Mouse (Mus musculus): ENCODE data around the gene Acap1. TPM values are rescaled to one million over a fixed set of nuclear protein-coding genes. Genes with fewer than 3 reads are reported as not detected.
"Not testable (repeated sequence)": the region's sequence is repeated elsewhere in the genome, so short reads cannot be mapped to it uniquely, and the experiment has no call there.

Gene Acap1
- total RNA-seq (2021) = 1 to 10 TPM; 1.4 to 1.7 TPM
- long read RNA-seq, experiment 1, partial matches to known transcripts = 0 of 1 reads
- long read RNA-seq, experiment 1, other reads (novel, unspliced or antisense) = 1 of 1 reads
- long read RNA-seq, experiment 2 = 0 reads

GRCm38 (mm10) chr11:69895291-69895690 lies at the start of gene Acap1:
Gene Acap1 (minus strand): TSS chr11:69895539.
- no peak for DNase-seq (ENCODE audit: low spot score in 2 of 2)

DNA sequence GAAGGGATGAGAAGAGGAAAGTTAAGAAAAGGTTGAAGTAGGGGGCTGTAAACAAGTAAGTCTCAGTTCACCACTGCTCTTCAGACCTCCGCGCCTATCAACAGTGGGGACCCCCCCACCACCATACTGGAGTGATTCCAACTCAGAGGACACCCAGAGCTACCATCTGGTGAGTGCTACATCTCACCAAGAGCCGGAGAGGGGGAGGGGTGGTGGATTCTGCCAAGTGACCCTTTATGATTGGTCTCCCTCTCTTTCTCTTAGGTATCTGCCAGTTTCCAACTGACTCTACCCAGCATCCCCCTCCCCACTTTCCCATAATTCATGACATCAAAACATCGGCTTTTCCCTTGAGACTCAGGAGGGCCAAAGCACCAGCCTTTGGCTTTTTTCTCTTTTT lies 45.6 kb upstream of the Acap1 start:
- DNase-seq (ENCODE audit: low spot score in 2 of 2) = no peak

DNA sequence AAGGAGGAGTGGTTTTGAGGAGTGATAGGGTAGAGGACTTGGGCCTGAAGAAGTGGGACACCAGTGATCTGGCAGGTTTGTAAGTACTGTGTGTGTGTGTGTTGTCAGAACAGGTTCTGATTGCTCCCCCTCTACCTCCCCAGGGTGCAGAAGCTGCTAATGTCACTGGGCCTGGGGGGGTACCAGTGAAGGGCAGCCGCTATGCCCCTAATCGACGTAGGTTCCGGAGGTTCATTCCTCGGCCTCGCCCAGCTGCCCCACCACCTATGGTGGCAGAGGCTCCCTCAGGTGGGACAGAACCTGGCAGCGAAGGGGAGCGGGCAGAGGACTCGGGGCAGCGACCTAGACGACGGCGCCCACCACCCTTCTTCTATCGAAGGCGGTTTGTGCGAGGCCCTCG lies 44.4 kb upstream of the Acap1 start:
- no peak for DNase-seq (ENCODE audit: low spot score in 2 of 2)

- no peak for DNase-seq (ENCODE audit: low spot score in 2 of 2)
Measured at GRCm38 (mm10) chr11:69939181-69939580, 43.8 kb upstream of the Acap1 start.

DNA sequence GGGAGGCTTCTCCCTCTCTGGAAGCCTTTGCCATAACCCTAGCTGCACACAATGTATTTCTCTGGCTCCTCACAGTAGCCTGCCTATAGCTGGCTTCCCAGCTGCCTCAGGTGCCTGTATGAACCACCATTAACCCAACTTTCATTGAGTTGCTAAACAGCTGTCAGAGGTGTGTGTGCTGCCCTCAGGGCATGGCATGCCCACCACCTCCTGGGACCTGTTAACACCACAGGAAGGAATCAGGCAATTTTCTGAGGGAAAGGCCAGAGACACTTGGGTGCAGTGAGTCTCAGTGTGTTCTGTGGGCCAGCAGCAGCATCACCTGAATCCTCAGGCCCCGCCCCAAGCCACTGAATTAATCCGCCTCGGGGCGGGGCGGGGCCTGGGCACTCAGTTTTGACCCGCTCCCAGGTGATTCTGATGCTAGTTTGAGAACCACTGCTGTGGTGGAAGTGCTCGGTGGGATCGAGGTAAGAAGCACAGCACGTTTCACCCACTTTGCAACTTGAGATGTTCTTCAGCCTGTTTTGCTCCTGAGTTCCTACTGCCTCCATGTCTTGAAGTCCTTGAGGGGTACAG lies 43.2 kb upstream of the Acap1 start:
- DNase-seq (ENCODE audit: low spot score in 2 of 2) = no peak

DNA sequence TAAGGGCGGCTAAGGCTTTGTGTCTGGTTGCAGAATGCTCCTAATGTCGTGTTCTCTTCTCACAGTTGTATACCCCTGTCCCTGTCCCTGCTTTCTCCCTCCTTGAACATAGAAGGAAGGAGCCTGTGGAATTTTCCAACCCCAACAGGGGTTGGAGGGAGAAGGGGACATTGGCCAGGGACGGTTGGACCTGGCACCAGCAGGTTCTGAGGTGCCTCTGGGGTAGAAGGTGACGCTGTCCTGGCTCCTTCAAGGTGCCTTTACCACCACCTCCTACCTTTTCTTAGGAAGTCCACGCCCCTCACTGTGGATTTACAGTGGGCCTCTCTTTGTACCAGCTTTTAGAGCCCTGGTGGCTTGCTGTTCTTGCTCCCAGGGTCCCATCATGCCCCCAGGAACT lies 42.5 kb upstream of the Acap1 start:
- DNase-seq (ENCODE audit: low spot score in 2 of 2) = no peak

- no peak for DNase-seq (ENCODE audit: low spot score in 2 of 2)
Measured at GRCm38 (mm10) chr11:69937385-69937784, 42.0 kb upstream of the Acap1 start.

DNA sequence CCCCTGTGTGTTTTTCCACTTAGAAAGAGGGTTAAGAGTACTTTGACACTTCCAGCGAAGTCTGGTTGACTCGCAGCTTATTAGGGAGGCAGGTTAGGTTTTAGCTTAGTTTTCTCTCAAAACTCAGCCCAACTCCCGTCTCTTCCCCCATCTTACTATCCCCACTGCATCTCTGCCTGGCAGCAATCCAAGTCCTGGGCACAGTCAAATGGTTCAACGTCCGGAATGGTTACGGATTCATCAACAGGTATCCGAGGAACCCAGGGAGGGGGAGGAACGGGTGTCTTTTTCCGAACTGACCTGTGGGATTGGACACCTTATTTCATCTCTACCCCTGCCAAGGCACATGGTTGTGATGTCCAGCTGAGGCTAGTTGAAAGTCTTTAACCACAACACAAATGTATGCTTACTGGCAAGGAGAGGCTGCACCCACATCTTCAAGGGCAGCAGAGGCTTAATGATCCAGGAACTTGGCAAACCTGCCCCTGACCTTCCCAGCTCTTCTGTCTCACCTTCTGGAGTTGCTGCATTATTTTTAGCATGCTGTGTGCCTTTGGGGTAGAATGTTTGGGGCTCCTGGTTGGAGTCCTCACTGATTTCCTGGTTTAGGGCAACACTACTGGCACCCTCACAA lies 41.5 kb upstream of the Acap1 start:
- no peak for DNase-seq (ENCODE audit: low spot score in 2 of 2)

- no peak for DNase-seq (ENCODE audit: low spot score in 2 of 2)
Measured at GRCm38 (mm10) chr11:69936156-69936555, 40.8 kb upstream of the Acap1 start.

GRCm38 (mm10) chr11:69935137-69935879 lies 40.0 kb upstream of the Acap1 start, which contains the start of gene Ybx2:
Gene Ybx2 (plus strand): TSS chr11:69935796.
- peak; percentile 62 to 71 for DNase-seq (ENCODE audit: low spot score in 2 of 2)

DNA sequence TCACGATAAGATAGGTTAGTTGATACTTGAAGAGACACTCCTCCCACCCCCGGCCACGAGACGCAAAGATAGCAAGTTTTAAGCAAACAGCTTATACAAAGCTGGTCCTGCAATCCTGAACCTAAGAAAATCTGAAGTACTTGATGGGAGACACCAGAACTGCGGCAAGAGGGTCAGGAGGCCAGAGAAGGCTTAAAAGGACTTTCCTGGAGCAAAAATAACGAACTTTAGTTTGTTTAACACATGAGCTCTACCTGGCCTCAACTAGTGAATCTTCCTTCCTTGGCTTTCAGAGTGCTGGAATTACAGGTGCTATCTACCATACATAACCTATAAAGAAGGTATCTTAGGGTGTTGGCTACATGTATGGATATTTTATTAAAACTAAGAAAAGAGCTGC lies 39.3 kb upstream of the Acap1 start:
- no peak for DNase-seq (ENCODE audit: low spot score in 2 of 2)

DNA sequence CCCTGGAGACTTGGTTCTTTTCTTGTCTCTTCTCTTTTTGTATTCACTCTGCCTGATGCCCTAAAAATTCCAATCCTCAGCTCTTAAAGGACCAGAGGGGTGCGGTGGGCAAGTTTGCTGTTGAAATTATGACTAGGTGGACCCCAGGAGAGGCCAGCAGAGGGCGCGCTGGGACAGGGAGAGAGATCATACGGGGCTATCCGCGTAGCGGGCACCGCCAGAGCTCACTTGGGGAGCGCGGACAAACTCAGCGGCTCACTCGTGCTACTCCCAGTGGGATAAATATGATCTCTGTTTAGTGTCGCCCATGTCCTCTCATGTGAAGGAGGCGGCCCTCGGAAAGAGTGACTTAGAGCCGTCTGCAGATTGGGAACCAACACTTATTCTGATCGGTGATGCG lies 38.8 kb upstream of the Acap1 start:
- DNase-seq (ENCODE audit: low spot score in 2 of 2) = peak; percentile 94 to 96

DNA sequence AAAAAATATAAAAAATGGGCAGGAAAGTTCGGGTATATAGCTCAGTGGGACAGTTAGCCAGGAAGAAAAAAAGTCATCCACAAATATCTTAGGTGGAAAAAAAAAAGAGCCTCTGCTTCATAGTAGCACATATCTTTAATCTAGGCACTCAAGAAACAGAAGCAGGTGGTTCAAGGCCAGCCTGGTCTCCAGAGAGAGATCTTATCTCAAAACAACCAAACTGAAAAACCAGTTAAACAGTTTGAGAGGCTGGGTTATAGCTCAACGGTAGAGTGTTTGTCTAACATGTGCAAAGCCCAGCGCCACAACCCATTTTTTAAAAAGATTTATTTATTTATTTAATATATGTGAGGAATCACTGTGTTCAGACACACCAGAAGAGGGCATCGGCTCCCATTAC lies 37.7 kb upstream of the Acap1 start:
- DNase-seq (ENCODE audit: low spot score in 2 of 2) = no peak

GRCm38 (mm10) chr11:69932254-69932653 lies 36.9 kb upstream of the Acap1 start:
- DNase-seq (ENCODE audit: low spot score in 2 of 2) = no peak

DNA sequence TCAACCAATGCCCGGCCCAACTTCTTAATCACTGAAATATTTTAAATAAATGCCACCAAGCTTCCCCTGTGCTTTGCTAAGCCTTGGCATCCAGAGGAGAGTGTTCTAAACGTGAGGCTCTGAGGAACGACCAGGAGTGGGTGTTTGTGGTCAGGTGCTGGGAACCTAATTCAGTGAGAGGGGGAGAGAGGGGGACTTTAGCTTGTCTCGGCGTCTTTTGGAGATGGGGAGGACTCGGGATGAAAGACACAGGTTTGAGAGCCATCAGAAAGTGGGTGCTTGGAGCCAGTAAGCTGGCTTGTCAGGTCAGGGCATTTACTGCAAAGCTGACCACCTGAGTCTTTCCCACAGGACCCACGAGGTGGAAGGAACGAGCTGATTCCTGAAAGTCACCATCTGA lies 36.4 kb upstream of the Acap1 start:
- DNase-seq (ENCODE audit: low spot score in 2 of 2) = no peak

DNA sequence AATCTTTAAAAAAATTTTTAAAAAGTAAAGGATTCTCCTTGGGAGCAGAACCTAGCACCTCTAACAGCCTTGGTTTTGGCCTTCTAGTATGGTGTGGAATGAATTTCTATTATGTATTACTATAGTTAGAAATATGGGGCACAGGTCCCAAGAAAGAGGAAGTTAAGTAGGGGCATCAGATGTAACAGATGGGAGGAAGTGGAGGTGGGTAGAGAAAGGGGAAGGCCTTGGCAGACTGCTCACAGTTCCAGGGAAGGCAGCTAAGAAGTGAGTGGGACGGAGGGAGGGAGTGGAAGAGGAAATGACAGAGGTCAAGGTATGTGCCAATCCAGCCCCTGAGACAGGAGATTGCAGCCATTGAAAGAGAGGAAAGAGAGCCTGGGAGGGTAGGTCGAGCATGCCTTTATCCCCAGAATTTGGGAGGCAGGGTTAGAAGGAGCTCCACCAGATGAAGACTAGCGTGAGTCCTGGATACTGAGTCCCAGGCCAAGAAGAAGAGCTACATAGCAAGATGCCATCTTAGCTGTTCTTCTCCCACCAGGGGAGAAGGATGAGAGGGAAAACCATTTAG lies 35.7 kb upstream of the Acap1 start:
- DNase-seq (ENCODE audit: low spot score in 2 of 2) = no peak

DNA sequence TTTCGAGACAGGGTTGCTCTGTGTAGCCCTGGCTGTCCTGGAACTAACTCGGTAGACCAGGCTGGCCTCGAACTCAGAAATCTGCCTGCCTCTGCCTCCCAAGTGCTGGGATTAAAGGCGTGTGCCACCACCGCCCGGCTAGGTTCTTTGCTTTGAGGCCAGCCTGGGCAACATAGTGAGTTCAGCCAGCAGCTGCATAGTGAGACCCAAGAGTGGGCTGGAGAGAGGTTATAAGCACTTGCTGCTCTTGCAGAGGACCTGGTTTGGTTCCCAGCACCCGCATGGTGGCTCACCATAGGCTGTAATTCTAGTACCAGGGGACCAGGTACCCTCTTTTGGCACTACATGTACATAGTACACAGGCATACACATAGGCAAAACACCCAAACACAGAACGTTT lies 34.8 kb upstream of the Acap1 start:
- DNase-seq (ENCODE audit: low spot score in 2 of 2) = not testable (repeated sequence)

- DNase-seq (ENCODE audit: low spot score in 2 of 2) = no peak
Measured at GRCm38 (mm10) chr11:69929712-69930111, 34.4 kb upstream of the Acap1 start.

DNA sequence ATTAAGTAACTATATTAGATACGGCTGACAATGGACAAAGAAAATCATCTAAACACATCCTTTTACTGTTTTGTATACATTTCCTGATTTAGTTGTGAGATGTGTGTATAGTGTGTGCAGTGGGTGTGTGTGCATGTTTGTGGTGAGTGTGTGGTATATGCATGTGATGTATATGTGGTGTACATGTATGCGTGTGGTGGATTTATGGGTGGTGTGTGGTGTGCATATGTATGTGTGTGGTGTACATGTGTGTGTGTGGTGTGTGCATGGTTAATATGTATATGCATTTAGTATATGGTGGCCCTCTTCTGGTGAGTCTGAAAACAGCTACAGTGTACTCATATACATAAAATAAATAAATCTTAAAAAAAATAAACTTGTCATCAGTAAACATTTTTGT lies 32.2 kb upstream of the Acap1 start:
- no peak for DNase-seq (ENCODE audit: low spot score in 2 of 2)

DNA sequence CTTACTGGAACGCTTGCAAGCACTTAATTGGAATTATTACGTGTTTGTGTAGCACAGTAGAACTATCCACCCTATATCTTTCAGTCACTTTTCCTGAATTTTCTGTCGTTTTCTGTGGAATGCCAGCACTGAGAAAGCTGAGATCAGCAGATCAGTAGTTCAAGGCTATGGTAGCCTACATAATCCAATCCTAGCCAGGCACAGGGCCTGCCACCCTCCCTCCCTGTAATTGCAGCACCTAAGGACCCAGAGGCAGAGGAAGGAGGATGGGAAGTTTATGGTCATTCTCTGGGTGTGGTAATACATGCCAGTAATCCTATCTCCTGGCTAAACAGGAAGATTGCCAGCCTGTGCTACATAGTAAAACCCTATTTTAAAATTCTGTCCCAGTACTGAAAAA lies 27.5 kb upstream of the Acap1 start:
- no peak for DNase-seq (ENCODE audit: low spot score in 2 of 2)

- no peak for DNase-seq (ENCODE audit: low spot score in 2 of 2)
Measured at GRCm38 (mm10) chr11:69922012-69922756, 26.8 kb upstream of the Acap1 start.
